Mouse (Mus musculus) urinary bladder, postnatal 14 days (tissue): ENCODE results near the gene Camta1.

ENCODE experiments used
- DNase-seq: peaks from one replicate; pipeline ENCODE4 v3.0.0; 2021; ENCODE audit warnings: low spot score

Camta1 gene

DNA sequence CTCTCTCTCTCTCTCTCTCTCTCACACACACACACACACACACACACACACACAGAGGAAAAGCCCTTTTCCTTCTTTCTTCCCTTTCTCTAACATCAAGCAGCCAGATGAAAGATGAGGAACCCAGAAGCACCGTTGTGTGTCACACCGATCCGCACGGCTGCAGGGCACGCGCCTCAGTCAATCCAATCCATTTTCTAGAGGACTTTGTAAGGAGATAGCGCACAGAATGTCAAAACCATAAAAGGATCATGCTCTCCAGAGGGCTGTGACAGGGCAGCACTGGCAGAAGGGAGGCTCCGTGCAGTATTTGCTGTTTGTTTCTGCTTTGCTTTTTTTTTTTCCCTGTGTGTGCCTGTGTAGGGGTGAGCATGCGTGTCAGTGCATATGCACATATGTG lies 258.1 kb downstream of the Camta1 start:
- no peak for DNase-seq

DNA sequence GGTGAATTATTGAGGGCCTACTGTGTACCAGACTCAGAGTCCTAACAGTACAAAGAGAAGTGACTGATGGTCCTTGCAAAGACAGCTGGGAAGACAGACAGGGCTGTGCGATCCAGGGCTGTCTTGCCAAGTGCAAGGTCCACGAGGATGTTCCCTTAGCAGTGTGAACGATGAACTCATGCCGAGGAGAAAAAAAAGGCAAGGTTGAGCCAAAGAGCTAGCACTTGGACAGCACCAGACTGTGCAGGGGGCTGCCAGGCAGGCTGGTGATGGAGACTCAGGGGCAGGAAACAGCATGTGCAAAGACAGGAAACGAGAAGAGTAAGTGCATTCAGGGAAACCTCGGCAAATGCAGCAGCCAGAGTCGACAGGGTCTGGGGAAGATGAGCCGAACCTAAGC lies 266.6 kb downstream of the Camta1 start:
- DNase-seq, result no peak

DNA sequence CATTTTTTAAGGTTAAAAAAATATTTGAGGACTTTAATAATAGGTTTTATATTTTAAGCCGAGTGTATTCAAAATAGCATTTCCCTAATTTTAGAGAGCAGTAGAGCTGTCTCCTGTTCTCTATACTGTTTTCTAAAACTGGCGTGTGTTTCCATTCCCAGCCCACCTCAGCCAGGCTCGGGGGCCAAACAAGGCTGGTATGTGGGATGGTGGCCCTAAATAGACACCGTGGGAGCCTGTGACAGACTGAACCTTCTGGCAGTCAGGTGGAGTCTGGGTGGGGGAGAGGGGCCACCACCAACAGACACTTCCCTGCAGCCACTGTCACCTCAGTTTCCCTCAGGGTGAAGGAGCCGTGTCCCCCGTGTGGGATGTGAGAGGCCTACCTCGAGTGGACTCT lies 268.6 kb downstream of the Camta1 start:
- DNase-seq, result no peak

DNA sequence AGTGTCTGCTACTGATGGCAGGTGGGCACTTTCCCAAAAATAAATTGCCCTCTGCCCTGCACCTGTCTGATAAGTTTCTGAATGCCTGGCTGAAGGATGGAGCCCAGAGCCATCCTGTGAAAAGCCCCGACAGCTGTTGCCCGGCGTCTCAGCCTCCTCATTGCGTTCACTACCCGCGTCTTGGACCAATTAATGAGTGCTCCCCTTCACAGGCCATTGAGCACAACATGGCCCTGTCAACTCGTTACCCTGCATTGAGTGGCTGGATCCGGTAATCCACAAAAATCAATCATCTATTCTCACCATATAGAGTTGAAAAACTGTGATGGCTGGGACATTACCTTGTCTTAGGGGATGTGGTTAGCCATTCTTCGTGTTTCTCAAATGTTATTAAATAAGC lies 275.6 kb downstream of the Camta1 start:
- DNase-seq, result no peak

DNA sequence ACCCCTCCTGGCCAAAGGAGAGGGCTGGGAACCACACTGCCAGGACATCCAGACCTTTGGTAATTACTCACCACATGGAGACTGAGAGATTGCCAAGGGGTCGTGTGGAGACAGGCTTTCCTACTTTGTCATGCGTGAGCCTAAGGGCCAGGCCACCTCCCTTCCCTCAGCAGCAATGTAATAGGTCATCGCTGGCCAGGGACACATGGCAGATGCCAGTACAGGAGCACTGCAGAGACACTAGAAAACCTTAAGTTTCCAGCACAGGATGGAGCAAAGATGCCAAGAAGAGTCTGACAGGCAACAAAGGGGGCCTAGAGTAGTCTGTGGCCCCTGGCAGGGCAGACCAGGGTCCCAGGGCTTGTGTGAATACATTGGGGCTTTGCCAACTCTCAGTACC lies 283.7 kb downstream of the Camta1 start:
- no peak for DNase-seq

DNA sequence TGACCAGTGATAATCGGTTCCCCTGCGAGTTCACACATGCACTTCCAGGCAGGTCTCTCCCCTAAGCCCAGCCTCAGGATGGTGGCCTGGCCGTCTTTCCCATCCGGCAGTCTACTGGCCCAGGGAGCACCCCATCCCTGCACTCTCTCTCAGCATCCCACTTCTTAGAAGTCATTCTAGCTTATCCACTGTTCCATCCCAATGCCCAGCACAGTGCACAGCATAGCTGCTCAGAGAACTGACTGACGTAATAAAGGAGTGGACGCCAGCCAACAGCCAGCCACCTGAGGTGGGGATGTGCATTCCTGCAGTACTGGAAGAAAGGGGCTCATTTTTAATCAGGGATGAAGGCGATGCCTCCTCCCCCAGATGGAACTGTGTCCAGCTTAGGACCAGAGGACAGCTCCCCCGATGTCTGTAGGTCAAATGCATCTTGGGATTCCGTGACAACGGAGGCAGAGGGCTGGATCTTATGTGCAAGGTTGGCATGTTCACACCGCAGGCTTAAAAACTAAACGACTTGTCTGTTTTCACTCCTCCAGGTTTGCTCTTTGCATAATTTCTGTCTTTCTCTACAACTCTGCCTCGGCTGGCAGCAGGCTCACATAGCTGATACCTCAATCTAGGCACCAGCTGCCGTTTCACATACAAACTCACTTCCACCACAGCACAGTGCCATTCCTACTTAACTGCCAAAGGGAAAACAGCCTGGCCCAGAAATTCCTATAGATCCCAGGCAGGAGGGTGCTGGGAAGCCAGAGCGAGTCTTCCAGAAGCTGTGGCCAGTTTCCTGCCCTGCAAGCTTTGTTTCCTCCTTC lies 285.2 kb downstream of the Camta1 start:
- DNase-seq, result no peak

DNA sequence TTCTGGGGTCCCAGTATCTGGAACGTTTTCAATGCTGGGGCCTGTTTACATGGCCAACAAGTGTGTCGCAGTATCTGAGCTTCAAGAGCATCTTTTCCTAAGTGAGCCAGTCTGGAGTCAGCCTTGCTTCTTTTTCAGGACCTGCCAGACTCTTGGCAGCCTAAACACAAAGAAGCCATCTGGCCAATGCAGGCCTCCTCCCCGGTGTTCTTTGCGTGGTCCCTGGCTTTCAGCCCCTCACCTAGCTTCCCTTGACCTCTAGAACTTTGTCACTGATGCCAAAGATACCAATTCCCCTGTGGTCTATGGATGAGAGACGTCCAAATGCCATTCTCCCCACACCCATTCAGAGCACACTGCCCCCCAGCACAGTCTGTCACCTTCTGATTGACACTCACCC lies 289.0 kb downstream of the Camta1 start:
- DNase-seq, result no peak

DNA sequence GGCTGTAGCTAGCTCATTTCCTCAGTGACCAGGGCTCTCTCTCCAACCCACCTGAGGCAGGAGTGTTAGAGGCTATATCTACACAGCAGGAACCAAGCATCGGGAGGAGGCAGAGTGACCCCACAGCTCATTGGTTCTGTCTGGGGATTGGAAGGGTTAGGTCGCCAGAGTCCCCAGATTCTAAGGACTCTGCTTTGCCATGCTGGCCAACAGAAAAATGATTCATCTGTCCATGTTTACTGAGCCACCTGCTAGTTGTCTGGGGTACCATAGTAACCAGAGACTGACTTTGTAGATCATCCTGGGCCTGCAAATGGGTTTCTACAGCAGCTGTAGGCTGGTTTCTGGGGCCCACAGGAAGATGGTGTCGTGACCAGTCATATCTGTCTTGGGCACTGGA lies 292.1 kb downstream of the Camta1 start:
- DNase-seq, result no peak

DNA sequence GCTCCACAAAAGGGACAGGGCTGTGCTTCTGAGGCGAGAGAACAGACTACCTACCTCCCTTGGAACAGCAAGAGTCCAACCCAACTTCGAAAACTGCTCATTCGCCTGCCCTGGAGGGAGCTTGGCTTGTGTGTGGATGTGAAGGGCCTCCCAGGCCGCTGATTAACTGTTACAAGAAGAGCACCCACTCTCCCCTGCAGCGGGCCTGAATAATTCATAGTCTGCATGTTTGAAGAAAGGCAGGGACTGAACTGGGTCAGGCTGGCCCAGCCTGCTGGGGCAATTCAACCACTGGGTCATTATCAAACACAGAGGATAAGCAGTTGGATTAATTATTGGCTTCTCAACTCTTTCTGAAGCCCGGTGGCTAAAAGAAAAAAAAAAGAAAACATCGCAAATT lies 292.8 kb downstream of the Camta1 start:
- DNase-seq, result no peak

DNA sequence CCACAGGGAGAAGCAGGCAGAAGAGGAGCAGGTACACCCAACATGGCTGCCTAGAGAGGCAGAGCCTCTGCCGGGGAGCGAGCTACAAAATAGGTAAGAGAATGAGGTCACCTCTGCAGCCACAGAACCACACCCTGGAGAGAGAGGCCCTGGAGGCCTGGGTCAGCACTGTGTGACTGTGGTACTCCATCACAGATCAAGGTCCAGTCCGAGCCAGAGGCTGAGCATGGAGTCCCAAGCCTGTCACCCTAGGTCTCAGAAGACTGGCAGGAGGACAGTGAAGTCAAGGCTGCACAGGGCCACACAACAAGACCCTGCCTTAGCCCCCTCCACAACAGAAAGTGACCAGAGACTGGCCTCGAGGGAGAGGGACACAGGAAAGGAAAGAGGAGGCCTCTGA lies 294.6 kb downstream of the Camta1 start:
- DNase-seq, result no peak

DNA sequence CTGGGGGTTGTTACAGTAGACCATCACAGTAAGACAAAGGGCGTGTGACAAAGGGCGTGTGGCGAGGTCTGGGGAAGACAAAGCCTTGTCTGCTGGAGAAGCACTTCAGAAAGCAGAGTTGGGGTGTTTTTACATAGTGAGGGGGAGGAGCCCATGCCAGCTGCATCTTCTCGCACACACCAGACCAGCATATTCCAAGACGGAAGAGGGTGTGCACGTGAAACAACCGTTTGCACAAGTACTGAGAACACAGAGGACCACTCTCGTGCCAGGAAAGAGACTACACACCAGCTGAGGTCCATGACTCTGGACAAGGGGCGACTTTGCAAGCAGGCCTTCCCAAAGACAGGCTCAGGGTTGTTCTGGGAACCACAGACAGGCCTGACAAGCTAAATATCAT lies 306.2 kb downstream of the Camta1 start:
- DNase-seq, result no peak

DNA sequence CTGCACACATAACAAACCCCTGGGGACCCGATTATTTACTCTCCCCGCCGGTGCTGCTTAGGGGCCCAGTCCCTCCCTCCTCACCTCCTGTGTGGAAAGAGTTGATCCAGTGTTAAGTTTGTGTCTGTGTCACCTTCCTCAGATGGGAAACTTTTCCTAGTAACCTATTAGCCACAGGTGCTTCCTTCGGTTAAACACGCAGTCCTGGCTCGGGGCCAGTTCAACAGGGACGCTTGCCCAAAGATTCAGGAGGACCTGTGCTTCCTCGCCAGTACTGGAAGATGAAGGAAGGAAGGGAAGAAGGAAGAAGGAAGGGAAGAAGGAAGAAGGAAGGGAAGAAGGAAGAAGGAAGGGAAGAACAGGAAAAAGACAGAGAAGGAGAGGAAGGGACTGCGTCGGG lies 312.2 kb downstream of the Camta1 start:
- no peak for DNase-seq

DNA sequence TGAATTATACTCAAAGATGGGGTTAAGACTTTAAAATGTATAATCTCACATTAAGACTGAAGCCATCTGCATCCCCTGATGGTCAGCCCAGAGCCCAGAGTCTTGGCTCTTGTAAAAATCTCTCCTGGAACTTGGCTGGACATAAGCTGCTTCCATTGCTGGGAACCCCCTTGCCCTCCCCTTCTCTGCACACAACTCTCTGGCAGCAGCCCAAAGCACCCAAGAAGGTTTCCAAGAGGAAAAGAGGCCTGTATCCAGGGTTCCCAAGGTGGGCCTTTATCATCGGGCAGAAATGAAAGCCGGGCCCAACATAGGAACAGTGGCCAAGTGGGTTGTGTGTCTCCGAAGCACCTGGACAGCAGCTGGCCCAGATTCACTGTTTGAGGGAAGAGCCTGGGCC lies 316.2 kb downstream of the Camta1 start:
- DNase-seq, result no peak

DNA sequence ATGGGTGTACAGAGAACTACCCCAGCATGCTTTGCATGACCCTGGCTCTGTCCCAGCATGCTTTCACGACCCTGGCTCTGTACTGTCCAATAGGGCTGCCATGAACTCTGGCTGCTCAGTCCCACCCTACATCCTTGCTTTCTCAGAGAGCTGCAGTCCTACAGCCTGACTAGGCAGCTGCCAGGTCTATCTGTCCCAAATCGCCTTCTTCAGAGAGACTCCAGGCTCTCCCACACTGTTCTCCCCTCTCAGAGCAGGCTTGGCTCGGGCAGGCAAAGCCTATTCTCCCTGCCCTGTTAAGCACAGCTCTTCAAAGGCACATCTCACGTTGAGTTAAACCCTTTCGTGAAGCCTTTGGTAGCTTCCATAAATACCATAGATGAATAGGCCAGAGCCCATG lies 317.5 kb downstream of the Camta1 start:
- no peak for DNase-seq

DNA sequence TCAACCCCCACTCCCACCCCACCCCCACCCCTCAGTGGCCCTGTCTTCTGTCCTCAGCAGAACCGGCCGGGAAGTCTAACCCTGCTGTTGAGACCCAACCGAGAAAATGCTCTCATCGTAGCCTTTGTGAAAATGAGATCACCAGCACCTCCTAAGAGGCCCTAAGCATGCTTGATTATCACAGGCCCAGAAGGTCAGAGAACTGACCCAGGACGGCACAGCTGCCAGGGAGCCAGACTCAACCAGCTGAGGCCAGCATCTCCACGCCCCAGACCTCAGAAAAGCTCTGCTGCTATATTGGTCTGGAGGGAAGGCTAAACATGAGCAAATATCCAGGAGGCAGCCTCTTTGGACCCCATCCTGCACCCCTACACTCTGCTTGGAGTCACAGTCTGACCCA lies 321.1 kb downstream of the Camta1 start:
- no peak for DNase-seq

DNA sequence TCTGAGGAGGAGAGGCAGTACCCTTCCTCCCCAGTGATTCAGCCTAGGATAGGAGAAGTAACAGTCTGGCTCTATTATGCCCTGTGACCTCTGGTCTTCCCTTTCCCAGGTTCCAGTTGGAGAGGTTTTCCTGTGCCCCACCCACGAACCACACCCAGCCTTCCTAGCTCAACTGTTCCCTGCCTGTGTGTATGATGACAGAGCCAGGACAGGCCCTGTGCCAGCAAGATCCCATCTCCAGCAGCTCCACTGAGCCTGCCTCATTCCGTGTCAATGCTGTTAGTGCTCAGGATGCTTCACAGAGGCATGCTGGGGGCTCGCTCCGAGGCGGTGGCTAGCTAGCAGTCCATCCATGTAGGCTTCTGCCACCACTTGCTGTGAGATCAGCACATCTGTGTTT lies 321.8 kb downstream of the Camta1 start:
- peak; percentile 20 for DNase-seq

DNA sequence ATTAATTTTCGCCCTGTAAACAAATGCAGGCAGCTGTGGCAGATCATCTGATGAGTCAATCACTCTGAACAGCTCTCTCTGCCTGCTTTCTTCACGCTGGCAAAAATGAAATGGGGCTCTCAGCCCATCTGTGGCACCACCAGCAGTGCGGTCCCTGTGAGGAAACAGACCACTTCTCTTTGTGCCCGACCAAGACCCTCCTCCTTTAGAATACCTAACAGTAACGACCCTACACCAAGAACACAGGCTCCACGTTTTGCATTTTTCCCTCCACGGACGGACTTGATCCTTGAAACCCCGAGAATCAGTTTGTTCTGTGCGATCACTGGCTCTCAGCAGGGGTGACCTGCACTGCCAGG lies 322.5 kb downstream of the Camta1 start:
- no peak for DNase-seq

DNA sequence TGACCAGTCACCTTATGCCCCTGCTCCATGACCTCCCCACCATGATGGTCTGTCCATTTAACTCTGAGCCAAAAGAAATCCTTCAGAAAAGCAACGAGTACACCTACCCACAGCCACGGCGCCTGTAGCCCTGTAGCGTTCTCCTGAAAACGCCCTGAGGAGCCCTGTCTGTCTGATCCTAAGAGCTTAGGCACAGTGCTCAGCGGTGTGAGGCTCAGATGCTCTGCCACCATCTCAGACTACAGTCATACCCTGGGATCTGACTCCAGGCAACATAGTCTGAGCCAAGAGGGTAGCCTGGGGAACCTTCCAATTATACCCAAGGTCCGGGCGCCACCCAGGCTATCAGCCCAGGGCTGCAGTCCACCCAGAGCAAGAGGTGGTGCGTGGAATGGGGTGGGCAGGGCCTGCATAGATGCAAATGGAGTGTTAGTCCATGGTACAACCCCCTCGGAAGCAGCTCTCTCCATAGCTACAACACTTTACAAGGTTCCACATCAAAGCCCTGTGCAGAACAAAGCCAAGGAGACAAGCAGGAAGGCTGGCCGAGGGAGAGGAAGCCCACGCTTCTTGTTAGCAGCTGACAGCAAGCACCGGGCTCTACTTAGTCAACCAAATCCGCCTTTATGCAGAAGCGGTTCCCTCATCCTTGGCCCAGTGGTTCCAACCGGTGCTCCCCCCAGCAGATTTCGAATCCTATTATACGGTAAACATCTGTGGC lies 323.1 kb downstream of the Camta1 start:
- DNase-seq, result no peak

DNA sequence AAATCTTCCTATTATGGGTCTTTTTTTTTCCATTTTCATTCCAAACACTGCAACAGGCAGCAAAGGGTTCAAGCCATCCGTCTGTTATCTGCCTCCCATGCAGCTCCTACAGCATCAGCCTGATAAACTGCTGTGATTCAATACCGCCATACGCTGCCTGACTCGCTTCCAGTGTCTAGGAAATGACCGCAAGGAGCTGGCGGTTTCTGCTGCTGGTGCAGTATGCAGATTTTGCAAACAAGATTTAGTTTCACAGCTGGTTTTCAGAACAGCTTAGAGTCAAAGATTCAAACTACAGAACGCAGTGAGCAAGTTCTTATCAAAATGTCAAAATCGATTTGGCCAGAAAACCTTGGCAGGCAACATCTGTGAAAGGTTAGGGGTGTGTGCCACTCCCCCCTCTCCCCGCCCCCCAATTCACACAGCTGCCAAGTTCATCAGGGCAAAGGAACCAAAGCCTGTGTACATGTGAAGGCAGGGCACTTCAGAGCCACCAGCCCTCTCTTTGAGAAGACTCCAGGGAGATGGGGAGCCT lies 325.7 kb downstream of the Camta1 start:
- no peak for DNase-seq

DNA sequence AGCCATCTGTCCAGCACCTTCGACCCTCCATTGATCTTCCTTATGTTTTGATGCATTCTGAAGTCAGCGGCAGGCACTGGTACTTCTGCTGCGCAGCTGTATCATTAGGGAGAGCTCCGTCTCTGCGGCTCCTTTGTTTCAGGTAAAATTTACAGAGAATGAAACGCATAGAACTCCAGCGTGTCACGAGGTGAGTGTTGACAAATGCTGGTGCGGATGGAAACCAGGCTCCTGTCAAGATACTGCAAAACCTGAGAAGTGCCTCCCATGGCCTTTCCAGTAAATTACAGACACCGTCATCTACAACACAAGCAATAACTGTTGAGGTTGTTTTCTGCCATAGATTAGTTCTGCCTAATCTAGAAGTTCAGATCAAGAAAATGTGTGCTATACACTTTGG lies 328.2 kb downstream of the Camta1 start:
- no peak for DNase-seq

DNA sequence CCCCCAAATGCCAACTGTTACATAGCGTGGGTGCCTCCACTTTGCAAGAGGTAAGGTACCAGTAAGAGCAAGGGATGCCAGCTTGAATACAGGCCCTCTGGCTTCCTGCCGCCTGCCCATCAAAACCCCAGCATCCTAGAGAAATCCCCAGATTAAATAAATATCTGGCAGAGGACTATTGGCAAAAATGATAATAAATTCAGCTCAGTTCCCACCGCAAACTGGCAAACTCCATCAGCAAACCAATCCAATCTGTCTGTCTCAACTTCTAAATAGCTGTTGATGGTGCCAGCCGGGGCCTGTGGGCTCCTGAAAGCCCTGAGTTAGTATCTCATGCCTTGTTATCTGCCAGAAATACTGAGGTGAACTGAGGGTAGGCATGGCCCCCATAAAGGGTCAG lies 333.2 kb downstream of the Camta1 start:
- no peak for DNase-seq

DNA sequence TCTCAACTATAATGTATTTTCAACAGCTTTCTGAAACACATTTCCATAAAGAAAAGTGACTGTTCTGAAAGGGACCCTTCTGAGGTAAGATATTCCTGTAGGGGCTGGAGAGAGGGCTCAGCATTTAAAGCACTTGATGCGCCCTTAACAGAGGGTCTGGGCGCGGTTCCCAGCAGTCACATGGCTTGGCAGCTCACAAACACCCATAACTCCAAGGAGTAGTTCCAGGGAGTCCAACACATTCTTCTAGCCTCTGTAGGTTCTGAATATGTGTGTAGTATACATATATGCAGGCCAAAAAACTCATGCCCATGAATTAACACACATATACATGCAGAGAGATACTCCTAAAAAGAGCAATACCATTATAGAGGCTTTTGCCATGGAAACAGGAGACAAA lies 333.9 kb downstream of the Camta1 start:
- DNase-seq, result no peak

DNA sequence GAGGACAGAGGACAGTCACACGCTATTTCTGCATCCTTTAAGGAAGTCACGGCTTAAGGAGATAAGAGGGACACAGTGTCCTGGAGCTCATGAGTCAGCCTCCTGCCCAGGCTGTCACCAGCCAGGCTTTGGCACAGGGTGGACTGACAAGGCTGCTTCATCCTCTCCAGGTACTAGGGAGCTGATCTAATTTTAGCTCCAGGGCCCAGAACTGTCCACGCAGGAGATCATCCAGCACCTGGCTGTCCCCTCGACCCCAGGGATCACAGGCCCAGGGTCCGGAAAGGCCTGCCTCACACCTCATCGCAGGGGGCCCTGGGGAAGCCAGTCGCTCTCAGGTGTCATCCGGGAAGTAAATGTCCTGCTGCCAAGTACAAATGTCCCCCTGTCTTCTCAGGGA lies 341.6 kb downstream of the Camta1 start:
- DNase-seq, result no peak

DNA sequence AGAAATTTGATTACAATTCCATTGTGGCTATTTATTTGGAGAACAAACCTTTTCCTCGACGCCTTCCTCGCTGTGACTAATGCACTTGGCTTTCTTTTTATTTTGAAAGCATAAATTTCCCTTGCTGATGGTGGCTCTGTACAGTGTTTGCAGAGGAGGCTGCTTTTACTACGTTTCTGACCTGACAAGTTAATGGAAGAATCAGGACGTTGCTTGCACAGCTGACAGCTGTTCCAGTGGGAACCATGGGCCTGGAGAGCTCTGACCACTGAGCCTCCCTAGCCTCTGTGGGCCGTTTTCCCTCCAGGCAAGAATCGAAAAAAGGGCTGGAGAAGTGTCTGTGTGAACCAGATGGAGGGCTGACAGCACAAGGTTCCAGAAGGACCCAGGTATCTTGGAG lies 342.7 kb downstream of the Camta1 start:
- DNase-seq, result no peak
